Comparison of ENCODE assay signal across 7 mouse cellular contexts in the genomic region with DNA sequence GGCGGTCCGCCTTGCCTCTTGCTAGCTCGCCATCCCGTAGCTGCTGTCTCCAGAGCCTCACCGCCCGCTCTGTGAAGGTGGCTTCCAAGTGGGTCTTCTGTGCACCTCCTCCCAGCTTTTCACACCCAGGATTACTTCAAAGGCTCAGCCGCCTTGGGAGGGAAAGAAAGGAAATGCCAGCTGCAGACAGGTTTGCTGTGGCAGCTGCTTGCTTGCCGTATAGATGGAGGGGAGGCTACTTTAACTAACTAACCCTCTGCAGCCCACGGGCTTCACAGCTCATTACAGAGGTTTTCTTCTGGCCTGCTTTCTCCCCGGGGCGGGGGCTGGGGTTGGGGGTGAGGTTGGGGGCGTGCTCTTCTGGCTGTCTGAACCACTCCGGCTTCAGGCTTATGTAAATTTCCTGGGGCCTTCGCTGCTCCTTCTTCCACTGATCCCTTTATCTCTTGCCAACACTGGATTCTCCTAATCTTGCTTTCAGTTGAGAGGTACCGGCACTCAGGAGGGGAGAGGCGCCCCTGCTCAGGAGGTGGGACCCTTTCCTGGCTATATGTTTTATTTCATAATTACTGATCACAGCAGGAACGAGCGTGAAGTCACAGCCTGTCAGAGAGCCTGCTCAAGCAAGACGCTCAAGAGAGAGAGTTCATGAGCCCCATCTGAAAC.
DNase-seq lines count a peak whose midpoint lies in the region; ATAC-seq and TF ChIP-seq lines count a peak whose summit lies in the region.

No protein-coding gene starts in this region.

- H3K27ac ChIP-seq in ES-Bruce4 (ENCODE audit: insufficient read depth, low read length) = no peak overlapping the region
- H3K27ac ChIP-seq in forebrain, embryonic 12.5 days = peak overlapping the region; percentile 87
- H3K27ac ChIP-seq in intestine, embryonic 16.5 days (ENCODE audit: low read length) = no peak overlapping the region
- no peak overlapping the region for H3K27ac ChIP-seq in liver, postnatal 0 days (ENCODE audit: low read depth)

- no peak for TF ChIP-seq EP300 in ES-Bruce4 (IDR thresholded peaks at IDR 0.05; ENCODE audit: insufficient read depth, low read depth, low read length)
- no peak for TF ChIP-seq EP300 in liver, postnatal 0 days (IDR thresholded peaks at IDR 0.05; ENCODE audit: low read depth)

- WGBS in forebrain, embryonic 12.5 days = 2% methylated on average over 19 of the region's 19 CpGs
- 4% methylated on average over 19 of the region's 19 CpGs for WGBS in intestine, embryonic 16.5 days
- WGBS in liver, postnatal 0 days (ENCODE audit: insufficient replicate concordance) = 20% methylated on average over 19 of the region's 19 CpGs

- peak overlapping the region; percentile 45 for H3K4me2 ChIP-seq in forebrain, embryonic 12.5 days
- peak overlapping the region; percentile 78 for H3K4me2 ChIP-seq in intestine, embryonic 16.5 days (ENCODE audit: low read depth, low read length)
- H3K4me2 ChIP-seq in liver, postnatal 0 days (ENCODE audit: low read depth, low read length) = peak overlapping the region; percentile 63

- ATAC-seq in forebrain, embryonic 12.5 days (ENCODE audit: low FRiP score) = peak; percentile 84
- ATAC-seq in intestine, embryonic 16.5 days = peak; percentile 88
- ATAC-seq in liver, postnatal 0 days = no peak

- H3K4me1 ChIP-seq in ES-Bruce4 (ENCODE audit: control insufficient read depth, insufficient read depth, low read length) = peaks cover 2% of the 10 kb centered on the region
- H3K4me1 ChIP-seq in forebrain, embryonic 12.5 days = peaks cover 25% of the 10 kb centered on the region
- H3K4me1 ChIP-seq in intestine, embryonic 16.5 days (ENCODE audit: control insufficient read depth, insufficient read depth, low read length) = peaks cover 8% of the 10 kb centered on the region
- peaks cover 5% of the 10 kb centered on the region for H3K4me1 ChIP-seq in liver, postnatal 0 days (ENCODE audit: insufficient read depth)

- no peaks in the 10 kb centered on the region for H3K27me3 ChIP-seq in ES-Bruce4 (ENCODE audit: control insufficient read depth, insufficient read depth, low read length, poor library complexity, severe bottlenecking)
- H3K27me3 ChIP-seq in forebrain, embryonic 12.5 days = 0 out of 2 replicates have a peak, but pooled peaks cover 3% of the 10 kb centered on the region
- H3K27me3 ChIP-seq in intestine, embryonic 16.5 days (replicated peaks; ENCODE audit: control insufficient read depth, insufficient read depth, low read length) = no peaks in the 10 kb centered on the region
- no peaks in the 10 kb centered on the region for H3K27me3 ChIP-seq in liver, postnatal 0 days (ENCODE audit: insufficient read depth, low read length)

- H3K9ac ChIP-seq in ES-Bruce4 (ENCODE audit: low read depth, poor library complexity, severe bottlenecking) = no peak overlapping the region
- peak overlapping the region; percentile 21 for H3K9ac ChIP-seq in forebrain, embryonic 12.5 days
- peak overlapping the region; percentile 55 for H3K9ac ChIP-seq in intestine, embryonic 16.5 days (ENCODE audit: low read depth, low read length)
- H3K9ac ChIP-seq in liver, postnatal 0 days (replicated peaks) = 0 out of 2 replicates have a peak overlapping the region, but pooled peaks have one; percentile 11

- TF ChIP-seq CTCF in ES-Bruce4 (IDR thresholded peaks at IDR 0.05; ENCODE audit: low read depth, low read length) = no peak
- TF ChIP-seq CTCF in liver, postnatal 0 days (IDR thresholded peaks at IDR 0.05; ENCODE audit: low read depth) = no peak

- no peaks in the 10 kb centered on the region for H3K36me3 ChIP-seq in ES-Bruce4 (ENCODE audit: control insufficient read depth, insufficient read depth, low read length, poor library complexity, severe bottlenecking)
- no peaks in the 10 kb centered on the region for H3K36me3 ChIP-seq in forebrain, embryonic 12.5 days (replicated peaks)
- H3K36me3 ChIP-seq in intestine, embryonic 16.5 days (ENCODE audit: control insufficient read depth, insufficient read depth, low read length) = no peaks in the 10 kb centered on the region
- no peaks in the 10 kb centered on the region for H3K36me3 ChIP-seq in liver, postnatal 0 days (replicated peaks; ENCODE audit: insufficient read depth, low read length)

- TF ChIP-seq POLR2A in ES-Bruce4 (IDR thresholded peaks at IDR 0.05; ENCODE audit: insufficient read depth, low read length) = no peak

- peak; percentile 32 for DNase-seq in R1 (ENCODE audit: low read depth, low spot score)
- no peak for DNase-seq in liver, postnatal 0 days
- peak; percentile 12 for DNase-seq in ovary, postnatal 14 days (ENCODE audit: low spot score)
- DNase-seq in T-cell, adult 2 months (ENCODE audit: low spot score) = no peak

- peak overlapping the region; percentile 4 for H3K4me3 ChIP-seq in ES-Bruce4 (ENCODE audit: low read depth, low read length)
- peak overlapping the region; percentile 14 for H3K4me3 ChIP-seq in forebrain, embryonic 12.5 days (replicated peaks)
- peak overlapping the region; percentile 40 for H3K4me3 ChIP-seq in intestine, embryonic 16.5 days (ENCODE audit: low read length)
- peak overlapping the region; percentile 30 for H3K4me3 ChIP-seq in liver, postnatal 0 days (ENCODE audit: low read depth, low read length)

- no peaks in the 10 kb centered on the region for H3K9me3 ChIP-seq in ES-Bruce4 (replicated peaks; ENCODE audit: control insufficient read depth, insufficient read depth, low read length, poor library complexity, severe bottlenecking)
- H3K9me3 ChIP-seq in forebrain, embryonic 12.5 days = peaks cover 6% of the 10 kb centered on the region; the same call in 1 of the 2 replicates
- H3K9me3 ChIP-seq in intestine, embryonic 16.5 days (ENCODE audit: control insufficient read depth, low read length) = peaks cover 3% of the 10 kb centered on the region; the same call in 1 of the 2 replicates
- no peaks in the 10 kb centered on the region; the same call in 1 of the 2 replicates for H3K9me3 ChIP-seq in liver, postnatal 0 days (ENCODE audit: low read length)

Comparison
In these comparisons a context has a peak if more than half of its experiments do, and no peak if none do; other contexts are left out.
1. DNase-seq: peak in R1 (single experiment) and ovary, postnatal 14 days (single experiment); none in liver, postnatal 0 days (single experiment) and T-cell, adult 2 months (single experiment).
2. Peak in every context shown above with its lines, with median percentiles within 50 percentile points of each other: H3K4me3 ChIP-seq and H3K4me2 ChIP-seq.